9 mouse cellular contexts compared by ENCODE assay signal in the genomic region with DNA sequence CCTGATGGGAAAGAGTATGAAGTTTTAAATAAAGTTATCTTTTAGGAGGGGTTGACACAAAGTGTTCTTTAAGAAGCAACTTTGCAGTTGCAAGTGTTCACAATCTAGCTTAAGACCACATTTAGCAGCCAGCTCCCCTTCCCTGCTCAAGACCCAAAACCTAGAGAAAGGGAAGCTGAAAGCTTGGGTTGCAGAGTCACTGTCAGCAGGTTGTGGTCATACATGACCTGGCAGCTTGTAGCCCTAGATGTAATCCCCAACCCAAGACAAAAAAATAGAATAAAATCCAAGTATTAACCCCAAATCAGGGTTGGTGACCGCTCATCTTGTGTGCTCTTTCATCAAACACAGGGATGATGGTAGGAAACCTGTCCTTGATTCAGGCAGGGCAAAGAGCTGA. TPM values are rescaled to one million over a fixed set of nuclear protein-coding genes. Genes with fewer than 3 reads are reported as not detected.
DNase-seq lines count a peak whose midpoint lies in the region; ATAC-seq and TF ChIP-seq lines count a peak whose summit lies in the region.
"Had no signal": no experiment of that assay in that cellular context is flagged by ENCODE, and none has a peak within 500 bp of the region (broad histone marks: within the 10 kb centered on the region; RNA-seq: fewer than 3 reads in every experiment).

No protein-coding gene starts in this region.

- H3K9ac ChIP-seq in forebrain, embryonic 16.5 days (replicated peaks; ENCODE audit: low read depth, low read length) = peak overlapping the region; percentile 86

- peaks cover 69% of the 10 kb centered on the region for H3K36me3 ChIP-seq in heart, embryonic 10.5 days
- H3K36me3 ChIP-seq in C2C12 (ENCODE audit: control insufficient read depth, insufficient read depth) = peaks cover 68% of the 10 kb centered on the region
- peaks cover 12% of the 10 kb centered on the region for H3K36me3 ChIP-seq in forebrain, embryonic 16.5 days (ENCODE audit: control insufficient read depth, insufficient read depth)
- peaks cover 40% of the 10 kb centered on the region for H3K36me3 ChIP-seq in macrophage (ENCODE audit: inconsistent target)

- H3K4me2 ChIP-seq in forebrain, embryonic 16.5 days (ENCODE audit: low read length) = peak overlapping the region; percentile 96

- H3K4me3 ChIP-seq in heart, embryonic 10.5 days = peak overlapping the region; percentile 90
- peak overlapping the region; percentile 94 for H3K4me3 ChIP-seq in C2C12 (ENCODE audit: insufficient read depth, poor library complexity, severe bottlenecking)
- peak overlapping the region; percentile 87 for H3K4me3 ChIP-seq in forebrain, embryonic 16.5 days (replicated peaks; ENCODE audit: low read length)
- H3K4me3 ChIP-seq in macrophage (ENCODE audit: inconsistent target) = peak overlapping the region; percentile 97

- H3K27ac ChIP-seq in heart, embryonic 10.5 days = peak overlapping the region; percentile 92
- no peak overlapping the region for H3K27ac ChIP-seq in forebrain, embryonic 16.5 days (ENCODE audit: low read length)
- peak overlapping the region; percentile 95 for H3K27ac ChIP-seq in macrophage

- no peak for TF ChIP-seq CTCF in C2C12 (IDR thresholded peaks at IDR 0.05; ENCODE audit: control insufficient read depth, insufficient read depth, insufficient read length)

- no peaks in the 10 kb centered on the region for H3K27me3 ChIP-seq in heart, embryonic 10.5 days (ENCODE audit: insufficient read depth, poor library complexity, severe bottlenecking)
- no peaks in the 10 kb centered on the region for H3K27me3 ChIP-seq in C2C12 (ENCODE audit: control insufficient read depth, insufficient read depth, insufficient read length)
- no peaks in the 10 kb centered on the region for H3K27me3 ChIP-seq in forebrain, embryonic 16.5 days (replicated peaks; ENCODE audit: control insufficient read depth, insufficient read depth, low read length)

- 86% methylated on average over 1 of the region's 1 CpGs for WGBS in heart, embryonic 10.5 days
- 60% methylated on average over 1 of the region's 1 CpGs for WGBS in forebrain, embryonic 16.5 days
- 64% methylated on average over 1 of the region's 1 CpGs for WGBS in macrophage (ENCODE audit: missing documents)

- peak overlapping the region; percentile 54 for H3ac ChIP-seq in C2C12 (ENCODE audit: control insufficient read depth, insufficient read length, low read depth)

- H3K4me1 ChIP-seq in heart, embryonic 10.5 days = peaks cover 35% of the 10 kb centered on the region
- peaks cover 48% of the 10 kb centered on the region for H3K4me1 ChIP-seq in forebrain, embryonic 16.5 days (replicated peaks; ENCODE audit: control insufficient read depth, insufficient read depth, low read length)

- no peaks in the 10 kb centered on the region for H3K9me3 ChIP-seq in heart, embryonic 10.5 days
- H3K9me3 ChIP-seq in forebrain, embryonic 16.5 days (ENCODE audit: control insufficient read depth, low read length) = no peaks in the 10 kb centered on the region

- H3K79me3 ChIP-seq in C2C12 (ENCODE audit: low read depth) = peaks cover 88% of the 10 kb centered on the region

- H3K79me2 ChIP-seq in C2C12 (ENCODE audit: control insufficient read depth, insufficient read depth) (peaks cover 95% of the 10 kb centered on the region), macrophage (ENCODE audit: inconsistent target) (peaks cover 88% of the 10 kb centered on the region)

- no peak for ATAC-seq in forebrain, embryonic 16.5 days

- DNase-seq in heart, embryonic 10.5 days (ENCODE audit: low spot score) = no peak
- DNase-seq in heart, adult 9 months (ENCODE audit: low spot score in 2 of 2) = no peak
- DNase-seq in natural killer cell, adult 2 months (ENCODE audit: low spot score in 2 of 2) = no peak
- DNase-seq in gastrocnemius, postnatal 25 days = no peak
- DNase-seq in embryo, embryonic 9.5 days (ENCODE audit: extremely low spot score) = no peak

TF ChIP-seq in C2C12, 6 proteins besides CTCF, POLR2A, EP300 and RAD21:
- no peak for TF ChIP-seq MYOD1 (IDR thresholded peaks at IDR 0.05; ENCODE audit: control insufficient read depth, insufficient read length, low read depth)
- TF ChIP-seq MAX (IDR thresholded peaks at IDR 0.05) = no peak
- no peak for TF ChIP-seq CEBPB (IDR thresholded peaks at IDR 0.05; ENCODE audit: low read depth)
- TF ChIP-seq FOSL1 (IDR thresholded peaks at IDR 0.05; ENCODE audit: insufficient read depth, low read length, poor library complexity, severe bottlenecking) = no peak
- no peak for TF ChIP-seq USF1 (IDR thresholded peaks at IDR 0.05; ENCODE audit: low read depth)
- TF ChIP-seq MYOG (IDR thresholded peaks at IDR 0.05; ENCODE audit: control insufficient read depth, extremely low read depth, insufficient read length) = no peak

RNA-seq across cellular contexts. Expression of a gene that starts 1.3 kb away (rescaled TPM):
- polyA plus RNA-seq in heart, embryonic 10.5 days (2016; fragmentation: Nextera tagmentation; extraction: Ambion mirVana) = 61.3 and 81.0 TPM in 2 replicates
- polyA plus RNA-seq in C2C12 (2012; fragmentation: generic; extraction: Trizol) (45.1 TPM), macrophage (2018) (63.5 to 115 TPM (median 92.8 TPM) in 3 replicates)
- 72.9 and 85.4 TPM in 2 replicates for polyA plus RNA-seq in forebrain, embryonic 16.5 days (2015; fragmentation: Nextera tagmentation; extraction: Ambion mirVana)
- 1,000 to 10,000 TPM in 12 of 26 experiments, 100 to 1,000 TPM in 14; 543 to 1,311 (median 997) TPM for total RNA-seq in macrophage (2018; cell fraction: chromatin; rRNA removed)
- 10 to 100 TPM; 42.8 to 91.8 (median 57.7) TPM for total RNA-seq in macrophage (2018; cell fraction: cytosol; rRNA removed)
- 100 to 1,000 TPM; 203 to 669 (median 359) TPM for total RNA-seq in macrophage (2018; cell fraction: nucleus; rRNA removed)
- total RNA-seq in gastrocnemius, postnatal 25 days (2021) = 10 to 100 TPM; 29.7 to 35.6 TPM

RNA-seq across cellular contexts. Expression of a gene that starts 1.6 kb away (rescaled TPM):
- 106 and 128 TPM in 2 replicates for polyA plus RNA-seq in heart, embryonic 10.5 days (2016; fragmentation: Nextera tagmentation; extraction: Ambion mirVana)
- polyA plus RNA-seq in C2C12 (2012; fragmentation: generic; extraction: Trizol) = 69.7 TPM
- 121 and 133 TPM in 2 replicates for polyA plus RNA-seq in forebrain, embryonic 16.5 days (2015; fragmentation: Nextera tagmentation; extraction: Ambion mirVana)
- 100 to 1,000 TPM; 163 to 415 (median 310) TPM for total RNA-seq in macrophage (2018; cell fraction: chromatin; rRNA removed)
- 10 to 100 TPM; 33.7 to 62.1 (median 47.7) TPM for total RNA-seq in macrophage (2018; cell fraction: cytosol; rRNA removed)
- 100 to 1,000 TPM in 19 of 26 experiments, 10 to 100 TPM in 7; 70.9 to 178 (median 116) TPM for total RNA-seq in macrophage (2018; cell fraction: nucleus; rRNA removed)
- 51.7 to 66.4 TPM (median 57.5 TPM) in 3 replicates for polyA plus RNA-seq in macrophage (2018)
- total RNA-seq in gastrocnemius, postnatal 25 days (2021) = 10 to 100 TPM; 36.8 to 43.8 TPM

RNA-seq across cellular contexts. Expression of a gene that starts 26.5 kb away (rescaled TPM):
- 261 and 317 TPM in 2 replicates for polyA plus RNA-seq in heart, embryonic 10.5 days (2016; fragmentation: Nextera tagmentation; extraction: Ambion mirVana)
- 250 TPM for polyA plus RNA-seq in C2C12 (2012; fragmentation: generic; extraction: Trizol)
- polyA plus RNA-seq in forebrain, embryonic 16.5 days (2015; fragmentation: Nextera tagmentation; extraction: Ambion mirVana) = 167 and 179 TPM in 2 replicates
- total RNA-seq in macrophage (2018; cell fraction: chromatin; rRNA removed) = 10 to 100 TPM in 5 of 26 experiments, 1 to 10 TPM in 19, not detected in 2; 1.2 to 31.0 (median 4.7) TPM
- 10 to 100 TPM; 42.1 to 95.9 (median 57.4) TPM for total RNA-seq in macrophage (2018; cell fraction: cytosol; rRNA removed)
- 10 to 100 TPM in 15 of 26 experiments, 1 to 10 TPM in 10, not detected in 1; 4.6 to 17.7 (median 11.9) TPM for total RNA-seq in macrophage (2018; cell fraction: nucleus; rRNA removed)
- polyA plus RNA-seq in macrophage (2018) = 47.7 to 86.1 TPM (median 67.9 TPM) in 3 replicates
- total RNA-seq in gastrocnemius, postnatal 25 days (2021) = 100 to 1,000 TPM; 147 to 152 TPM

RNA-seq across cellular contexts. Expression of a gene that starts 28.9 kb away (rescaled TPM):
- 0.33 and 0.50 TPM in 2 replicates for polyA plus RNA-seq in heart, embryonic 10.5 days (2016; fragmentation: Nextera tagmentation; extraction: Ambion mirVana)
- 0.09 TPM for polyA plus RNA-seq in C2C12 (2012; fragmentation: generic; extraction: Trizol)
- 0.51 and 0.92 TPM in 2 replicates for polyA plus RNA-seq in forebrain, embryonic 16.5 days (2015; fragmentation: Nextera tagmentation; extraction: Ambion mirVana)
- 1 to 10 TPM in 22 of 26 experiments, under 1 TPM in 2, not detected in 2; 0.74 to 9.6 (median 2.5) TPM for total RNA-seq in macrophage (2018; cell fraction: chromatin; rRNA removed)
- under 1 TPM in 13 of 26 experiments, not detected in 13; 0.11 to 0.45 (median 0.16) TPM for total RNA-seq in macrophage (2018; cell fraction: cytosol; rRNA removed)
- total RNA-seq in macrophage (2018; cell fraction: nucleus; rRNA removed) = 1 to 10 TPM in 25 of 26 experiments, not detected in 1; 1.5 to 8.4 (median 3.0) TPM
- 0.11 to 0.21 TPM in 2 of 3 replicates, not detected in the other for polyA plus RNA-seq in macrophage (2018)
- under 1 TPM; 0.43 to 0.78 TPM for total RNA-seq in gastrocnemius, postnatal 25 days (2021)
- total RNA-seq: common myeloid progenitor, adult 5-6 weeks had no signal

RNA-seq across cellular contexts. Expression of a gene that starts 30.1 kb away (rescaled TPM):
- 1,286 and 1,339 TPM in 2 replicates for polyA plus RNA-seq in heart, embryonic 10.5 days (2016; fragmentation: Nextera tagmentation; extraction: Ambion mirVana)
- polyA plus RNA-seq in C2C12 (2012; fragmentation: generic; extraction: Trizol) (4,005 TPM), macrophage (2018) (397 to 1,686 TPM (median 1,348 TPM) in 3 replicates)
- 921 and 1,031 TPM in 2 replicates for polyA plus RNA-seq in forebrain, embryonic 16.5 days (2015; fragmentation: Nextera tagmentation; extraction: Ambion mirVana)
- 100 to 1,000 TPM in 1 of 26 experiments, 10 to 100 TPM in 20, 1 to 10 TPM in 5; 4.7 to 256 (median 18.5) TPM for total RNA-seq in macrophage (2018; cell fraction: chromatin; rRNA removed)
- 1,000 to 10,000 TPM in 2 of 26 experiments, 100 to 1,000 TPM in 24; 425 to 1,090 (median 643) TPM for total RNA-seq in macrophage (2018; cell fraction: cytosol; rRNA removed)
- 100 to 1,000 TPM in 3 of 26 experiments, 10 to 100 TPM in 23; 16.5 to 120 (median 60.4) TPM for total RNA-seq in macrophage (2018; cell fraction: nucleus; rRNA removed)
- 100 to 1,000 TPM; 502 to 523 TPM for total RNA-seq in gastrocnemius, postnatal 25 days (2021)
